Mouse (Mus musculus): ENCODE measurements around the gene Ndrg3. TPM values are rescaled to one million over a fixed set of nuclear protein-coding genes. Genes with fewer than 3 reads are reported as not detected.
"Not testable (repeated sequence)": the region's sequence is repeated elsewhere in the genome, so short reads cannot be mapped to it uniquely, and the experiment has no call there.

The Ndrg3 gene
- polyA plus RNA-seq, 1 experiment from 2014 or later: 90.3 TPM

DNA sequence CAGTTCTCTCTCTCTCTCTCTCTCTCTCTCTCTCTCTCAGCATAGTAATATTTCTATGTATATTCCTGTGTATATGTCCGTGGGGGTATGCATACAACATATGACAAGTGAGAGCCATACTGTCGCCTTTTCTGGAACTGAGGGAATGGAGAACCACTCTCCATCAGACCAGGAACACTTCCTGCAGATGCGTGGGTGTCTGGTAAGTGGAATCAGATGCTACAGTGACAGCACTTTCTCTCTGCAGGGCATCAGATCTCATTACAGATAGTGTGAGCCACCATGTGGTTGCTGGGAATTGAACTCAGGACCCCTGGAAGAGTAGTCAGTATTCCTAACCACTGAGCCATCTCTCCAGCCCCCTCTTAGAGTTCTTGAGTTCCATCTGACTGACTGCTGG is 103.4 kb downstream of the Ndrg3 start:
- WGBS: 72% methylated on average over 3 of the region's 3 CpGs
- Histone ChIP-seq H3K27me3 (no peaks in the 10 kb centered on the region), H3K4me3 (no peak overlapping the region), H3K4me2 (no peak overlapping the region), H3K36me3 (no peaks in the 10 kb centered on the region), H3K27ac (no peak overlapping the region), H3K4me1 (replicated peaks) (peaks cover 14% of the 10 kb centered on the region), H3K9ac (no peak overlapping the region), H3K9me3 (no peaks in the 10 kb centered on the region)
- no peak for ATAC-seq (ENCODE audit: low FRiP score)

DNA sequence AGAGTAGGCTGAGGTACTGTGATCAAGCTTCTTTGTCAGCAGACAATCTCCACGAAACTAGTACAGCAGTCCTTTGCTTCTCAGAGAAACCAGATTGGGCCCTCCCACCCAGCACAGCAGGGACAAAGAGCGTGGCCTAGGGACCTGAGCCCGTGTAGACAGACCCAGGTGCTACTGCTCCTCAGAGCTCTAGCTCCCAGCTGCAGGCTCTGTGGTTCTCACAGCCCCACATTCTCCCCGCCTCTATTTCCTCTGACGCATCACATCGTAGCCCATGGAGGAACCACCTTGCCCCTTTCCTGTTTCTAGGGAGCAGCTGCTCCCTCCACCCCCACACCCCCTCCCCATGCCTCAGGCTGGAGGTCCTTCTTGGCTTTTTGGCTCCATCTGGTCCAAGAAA is 104.8 kb downstream of the Ndrg3 start, which contains the start of gene Sla2:
Gene Sla2 (minus strand): TSS at position 176 of the 400 bp plus-strand sequence.
- ATAC-seq (ENCODE audit: low FRiP score): no peak
- no peak within 1 kb of the TSS for H3K4me3 ChIP-seq
- no peak within 1 kb of the TSS for H3K9ac ChIP-seq
- no peak within 1 kb of the TSS for H3K27ac ChIP-seq
- H3K27me3 ChIP-seq: no peaks in the 10 kb centered on the region
- no peaks in the 10 kb centered on the region for H3K9me3 ChIP-seq
- WGBS: 66% methylated on average over 6 of the region's 6 CpGs
- peaks cover 4% of the 10 kb centered on the region for H3K4me1 ChIP-seq (replicated peaks)
- no peaks in the 10 kb centered on the region for H3K36me3 ChIP-seq
- no peak within 1 kb of the TSS for H3K4me2 ChIP-seq

DNA sequence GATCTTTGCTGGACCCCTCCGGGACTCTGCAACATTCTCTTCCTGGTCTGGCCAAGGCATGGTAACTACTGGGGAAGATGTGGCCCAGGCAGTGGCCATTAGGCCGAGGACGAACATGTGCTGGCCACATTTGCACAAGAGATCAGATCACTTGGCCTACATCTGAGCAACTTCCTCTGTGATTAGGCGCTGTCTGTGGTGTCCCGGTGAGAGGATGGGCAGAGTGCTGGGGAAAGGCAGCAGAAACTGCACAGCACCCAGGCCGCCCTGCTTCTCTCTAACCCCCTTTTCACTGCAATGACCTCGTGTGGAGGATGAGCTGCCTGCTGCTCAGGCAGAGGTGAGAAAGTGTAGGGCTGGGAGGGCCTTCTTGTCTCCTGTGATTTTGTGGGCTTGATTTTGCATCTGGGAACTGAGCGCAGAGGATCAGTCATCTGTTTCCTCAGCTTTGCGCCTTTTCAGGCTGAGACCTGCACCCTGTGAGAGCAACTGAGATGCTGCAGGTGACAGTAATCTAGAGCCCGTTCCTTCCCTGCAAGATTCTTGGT is 105.7 kb downstream of the Ndrg3 start:
- Histone ChIP-seq H3K27ac (no peak overlapping the region), H3K36me3 (no peaks in the 10 kb centered on the region), H3K9ac (no peak overlapping the region), H3K4me2 (no peak overlapping the region), H3K27me3 (no peaks in the 10 kb centered on the region), H3K9me3 (no peaks in the 10 kb centered on the region), H3K4me3 (no peak overlapping the region), H3K4me1 (replicated peaks) (no peaks in the 10 kb centered on the region)
- ATAC-seq (ENCODE audit: low FRiP score): no peak
- WGBS: 83% methylated on average over 10 of the region's 10 CpGs

DNA sequence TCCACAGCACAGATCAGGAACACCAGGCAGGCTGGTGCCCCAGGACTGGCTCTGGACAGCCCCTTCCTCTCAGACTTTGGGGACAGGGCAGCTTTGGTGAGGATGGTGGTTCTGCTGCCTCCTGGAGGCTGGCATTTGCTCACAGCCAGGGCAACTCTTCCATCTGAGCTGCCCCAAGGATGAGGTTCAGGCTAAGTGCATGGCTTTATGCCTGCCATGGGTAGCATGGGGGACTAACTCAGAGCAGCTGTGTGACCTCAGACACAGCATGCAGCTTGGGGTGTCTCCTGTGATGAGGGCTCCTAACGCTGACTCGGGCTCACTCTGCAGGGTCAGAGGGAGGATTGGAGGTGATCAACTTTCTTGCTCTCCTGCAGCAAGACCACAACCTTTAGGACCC is 106.2 kb downstream of the Ndrg3 start:
- H3K9me3 ChIP-seq; H3K4me3 ChIP-seq; ATAC-seq (ENCODE audit: low FRiP score); H3K4me1 ChIP-seq (replicated peaks); H3K4me2 ChIP-seq; H3K9ac ChIP-seq; H3K27ac ChIP-seq; H3K27me3 ChIP-seq; H3K36me3 ChIP-seq: not testable (repeated sequence)
- WGBS: 79% methylated on average over 2 of the region's 2 CpGs

DNA sequence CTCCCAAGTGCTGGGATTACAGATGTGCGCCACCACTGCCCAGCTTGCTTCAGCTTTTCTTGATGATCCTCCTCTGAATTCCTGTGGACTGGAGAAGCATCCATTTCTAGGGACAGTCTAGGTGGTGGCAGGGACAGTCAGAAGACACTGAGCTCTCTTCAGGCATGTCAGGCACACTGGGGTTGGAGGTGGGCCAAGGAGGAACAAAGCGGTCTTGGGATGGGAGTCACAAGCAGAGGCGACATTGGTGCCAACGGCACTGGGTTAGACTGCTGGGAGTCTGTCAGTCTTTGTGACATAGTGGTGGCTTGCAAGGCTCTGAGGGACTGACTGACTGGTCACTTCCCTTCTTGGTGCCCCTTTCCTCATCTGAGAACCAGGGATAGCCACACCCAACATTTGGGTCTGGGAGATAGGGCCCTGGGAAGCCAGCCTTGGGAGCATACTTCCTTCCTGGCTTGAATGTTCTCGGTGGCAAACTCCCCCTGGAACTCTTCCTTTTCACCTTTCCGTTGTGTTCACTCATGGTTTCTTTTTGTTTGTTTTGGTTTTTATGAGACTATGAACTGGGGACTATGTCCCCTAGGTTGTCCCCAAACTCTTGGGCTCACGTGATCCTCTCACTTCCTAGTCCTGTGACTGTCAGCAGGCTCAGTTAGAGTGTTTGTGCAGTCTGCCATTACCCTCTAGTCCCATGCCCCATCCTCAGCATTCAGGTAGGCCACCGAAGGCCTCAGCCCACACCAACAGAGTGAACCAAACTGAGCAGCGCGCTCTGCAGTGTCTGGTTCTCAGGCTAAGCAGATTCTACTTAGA is 107.3 kb downstream of the Ndrg3 start:
- Histone ChIP-seq H3K27me3 (no peaks in the 10 kb centered on the region), H3K36me3 (no peaks in the 10 kb centered on the region), H3K27ac (no peak overlapping the region), H3K9me3 (no peaks in the 10 kb centered on the region), H3K4me2 (no peak overlapping the region), H3K9ac (no peak overlapping the region), H3K4me3 (no peak overlapping the region), H3K4me1 (replicated peaks) (no peaks in the 10 kb centered on the region)
- ATAC-seq (ENCODE audit: low FRiP score): no peak
- 89% methylated on average over 10 of the region's 10 CpGs for WGBS

DNA sequence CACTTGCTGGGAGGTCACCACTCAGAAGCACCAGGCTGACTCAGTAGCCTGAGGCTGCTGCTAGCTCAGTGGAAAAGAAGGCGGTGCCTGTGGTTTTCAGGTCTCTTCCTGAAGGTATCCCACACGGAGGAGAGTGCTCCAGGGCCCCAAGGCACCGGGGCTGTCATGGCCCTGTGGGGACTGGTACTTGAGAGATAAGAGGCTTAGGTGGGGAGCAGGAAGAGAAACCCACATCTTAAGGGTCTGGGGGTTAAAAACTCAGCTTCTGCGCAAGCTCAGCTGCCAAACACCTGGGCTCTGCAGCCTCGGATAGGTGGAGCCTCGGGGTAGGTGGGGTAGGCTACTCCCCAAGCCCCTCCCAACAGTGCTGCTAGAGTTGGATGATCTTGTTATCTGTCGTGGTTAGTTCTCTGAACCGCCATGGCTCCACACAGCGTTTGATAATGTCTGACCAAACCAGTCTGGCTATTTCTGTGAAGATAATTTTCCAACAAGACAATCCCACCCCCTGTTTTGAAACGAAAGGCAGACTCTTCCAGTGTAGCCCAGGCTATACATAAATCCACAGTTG is 109.3 kb downstream of the Ndrg3 start:
- Histone ChIP-seq H3K27me3 (no peaks in the 10 kb centered on the region), H3K4me1 (replicated peaks) (no peaks in the 10 kb centered on the region), H3K4me2 (no peak overlapping the region), H3K27ac (no peak overlapping the region), H3K36me3 (no peaks in the 10 kb centered on the region), H3K9me3 (no peaks in the 10 kb centered on the region), H3K4me3 (no peak overlapping the region), H3K9ac (no peak overlapping the region)
- 50% methylated on average over 10 of the region's 10 CpGs for WGBS
- ATAC-seq (ENCODE audit: low FRiP score): no peak

DNA sequence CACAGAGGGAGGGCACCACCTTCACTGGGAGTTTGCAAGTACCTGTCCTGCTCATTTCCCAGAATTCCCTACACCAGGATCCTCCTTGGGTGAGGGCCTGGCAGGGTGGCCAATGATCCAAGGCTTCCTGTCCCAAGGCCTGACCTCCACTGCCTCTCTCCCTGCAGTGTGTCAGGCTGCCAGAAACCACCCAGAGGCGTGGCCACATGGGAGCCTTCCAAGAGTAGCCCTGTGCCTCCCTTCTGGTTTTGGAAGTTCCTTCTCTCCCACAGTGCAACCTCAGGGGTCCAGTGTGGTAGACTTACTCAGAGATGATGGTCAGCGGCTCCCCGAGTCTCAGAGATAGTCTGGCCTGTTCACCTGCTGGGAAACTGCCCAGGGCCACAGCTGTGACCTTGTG is 112.3 kb downstream of the Ndrg3 start:
- Histone ChIP-seq H3K9ac (no peak overlapping the region), H3K9me3 (no peaks in the 10 kb centered on the region), H3K27ac (no peak overlapping the region), H3K36me3 (peaks cover 11% of the 10 kb centered on the region), H3K27me3 (no peaks in the 10 kb centered on the region), H3K4me2 (no peak overlapping the region), H3K4me3 (no peak overlapping the region), H3K4me1 (replicated peaks) (no peaks in the 10 kb centered on the region)
- no peak for ATAC-seq (ENCODE audit: low FRiP score)
- 87% methylated on average over 3 of the region's 3 CpGs for WGBS

DNA sequence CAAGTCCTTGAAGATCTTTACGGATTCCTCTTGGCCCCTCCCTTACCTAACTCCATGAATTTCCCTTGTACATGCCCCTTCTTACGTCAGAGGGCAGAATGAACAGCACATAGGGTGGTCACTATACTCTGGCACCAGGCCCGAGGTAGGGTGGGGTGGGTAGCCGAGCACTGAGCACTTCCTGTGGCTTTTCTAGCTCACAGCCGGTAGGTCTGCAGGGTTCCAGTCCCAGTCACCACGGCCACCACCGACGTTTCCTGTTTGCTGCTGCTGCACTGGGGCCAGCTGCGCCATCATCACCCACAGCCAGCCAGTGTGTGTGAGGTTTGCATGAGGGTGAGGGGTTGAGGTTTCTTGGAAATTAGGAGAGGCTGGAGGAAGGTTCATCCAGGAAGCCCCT is 114.1 kb downstream of the Ndrg3 start:
- Histone ChIP-seq H3K36me3 (peaks cover 29% of the 10 kb centered on the region), H3K27ac (no peak overlapping the region), H3K9me3 (no peaks in the 10 kb centered on the region), H3K9ac (no peak overlapping the region), H3K27me3 (no peaks in the 10 kb centered on the region), H3K4me3 (no peak overlapping the region), H3K4me1 (replicated peaks) (no peaks in the 10 kb centered on the region), H3K4me2 (no peak overlapping the region)
- no peak for ATAC-seq (ENCODE audit: low FRiP score)
- WGBS: 71% methylated on average over 9 of the region's 9 CpGs

Other genes starting within 250 kb of the Ndrg3 start
- gene Myl9, start 216.6 kb downstream of the Ndrg3 start, polyA plus RNA-seq (2015; fragmentation: Nextera tagmentation; extraction: Ambion mirVana): 39.1 and 53.3 TPM in 2 replicates
- gene Tgif2, start 152.0 kb downstream of the Ndrg3 start, polyA plus RNA-seq (2015; fragmentation: Nextera tagmentation; extraction: Ambion mirVana): 25.7 and 28.6 TPM in 2 replicates
- gene 4930518I15Rik, start 134.1 kb downstream of the Ndrg3 start, polyA plus RNA-seq (2015; fragmentation: Nextera tagmentation; extraction: Ambion mirVana): 12.0 and 12.6 TPM in 2 replicates
- 152 and 155 TPM in 2 replicates for gene Rab5if, start 128.9 kb downstream of the Ndrg3 start, polyA plus RNA-seq (2015; fragmentation: Nextera tagmentation; extraction: Ambion mirVana)
- 0.28 and 0.31 TPM in 2 replicates for gene Sla2, start 104.9 kb downstream of the Ndrg3 start, polyA plus RNA-seq (2015; fragmentation: Nextera tagmentation; extraction: Ambion mirVana)
- 12.3 and 13.2 TPM in 2 replicates for gene Dsn1, start 15.1 kb upstream of the Ndrg3 start, polyA plus RNA-seq (2015; fragmentation: Nextera tagmentation; extraction: Ambion mirVana)
- gene Soga1, start 87.2 kb upstream of the Ndrg3 start, polyA plus RNA-seq (2015; fragmentation: Nextera tagmentation; extraction: Ambion mirVana): 6.2 and 6.4 TPM in 2 replicates
- not detected in 2 replicates for gene Tldc2, start 95.0 kb upstream of the Ndrg3 start, polyA plus RNA-seq (2015; fragmentation: Nextera tagmentation; extraction: Ambion mirVana)
- 11.6 and 11.9 TPM in 2 replicates for gene Samhd1, start 143.2 kb upstream of the Ndrg3 start, polyA plus RNA-seq (2015; fragmentation: Nextera tagmentation; extraction: Ambion mirVana)
- 9.1 and 9.4 TPM in 2 replicates for gene Rbl1, start 212.5 kb upstream of the Ndrg3 start, polyA plus RNA-seq (2015; fragmentation: Nextera tagmentation; extraction: Ambion mirVana)